8 mouse cellular contexts compared by ENCODE assay signal in genomic region chr1:86430056-86430455, GRCm38 (mm10). TPM values are rescaled to one million over a fixed set of nuclear protein-coding genes. Genes with fewer than 3 reads are reported as not detected.
DNase-seq lines count a peak whose midpoint lies in the region; ATAC-seq and TF ChIP-seq lines count a peak whose summit lies in the region.

No protein-coding gene starts in this region.

- no peaks in the 10 kb centered on the region for H3K36me3 ChIP-seq in intestine, postnatal 0 days (ENCODE audit: control insufficient read depth, insufficient read depth)
- no peaks in the 10 kb centered on the region for H3K36me3 ChIP-seq in intestine, embryonic 15.5 days

- no peak overlapping the region for H3K9ac ChIP-seq in intestine, postnatal 0 days (ENCODE audit: low read depth, low read length)
- H3K9ac ChIP-seq in intestine, embryonic 15.5 days: no peak overlapping the region

- TF ChIP-seq CTCF in intestine, postnatal 0 days (IDR thresholded peaks at IDR 0.05; ENCODE audit: low read depth): peak; percentile 95

- 40% methylated on average over 2 of the region's 2 CpGs for WGBS in intestine, postnatal 0 days
- WGBS in intestine, embryonic 15.5 days: 43% methylated on average over 2 of the region's 2 CpGs

- peak; percentile 97 for DNase-seq in R1 (ENCODE audit: low read depth, low spot score)
- peak; percentile 77 to 85 for DNase-seq in cerebellum, postnatal 25 days
- peak; percentile 80 to 82 for DNase-seq in left cerebral cortex, adult 18-20 months (ENCODE audit: low spot score in 2 of 2)
- DNase-seq in monocyte, adult 2 months (ENCODE audit: low read depth in 1 of 2, low spot score in 2 of 2): peak; percentile 75 to 77
- peak; percentile 64 for DNase-seq in telencephalon, adult 2 months (ENCODE audit: low read depth, low spot score)

- ATAC-seq in intestine, postnatal 0 days: no peak
- no peak for ATAC-seq in intestine, embryonic 15.5 days
- peak; percentile 63 for ATAC-seq in granulocyte monocyte progenitor cell, adult 5-6 weeks (replicated peaks; ENCODE audit: poor library complexity, severe bottlenecking)

- H3K4me2 ChIP-seq in intestine, postnatal 0 days (replicated peaks; ENCODE audit: low read depth): no peak overlapping the region
- no peak overlapping the region for H3K4me2 ChIP-seq in intestine, embryonic 15.5 days (replicated peaks)

- H3K27me3 ChIP-seq in intestine, postnatal 0 days (replicated peaks; ENCODE audit: control insufficient read depth, insufficient read depth, low read length): no peaks in the 10 kb centered on the region
- H3K27me3 ChIP-seq in intestine, embryonic 15.5 days (replicated peaks): no peaks in the 10 kb centered on the region

- 0 out of 2 replicates have a peak, but pooled peaks cover 3% of the 10 kb centered on the region for H3K4me1 ChIP-seq in intestine, postnatal 0 days (replicated peaks; ENCODE audit: control insufficient read depth, insufficient read depth, low read length)
- H3K4me1 ChIP-seq in intestine, embryonic 15.5 days (replicated peaks): peaks cover 15% of the 10 kb centered on the region

- H3K9me3 ChIP-seq in intestine, postnatal 0 days (ENCODE audit: control insufficient read depth): no peaks in the 10 kb centered on the region
- H3K9me3 ChIP-seq in intestine, embryonic 15.5 days: no peaks in the 10 kb centered on the region

- no peak overlapping the region for H3K27ac ChIP-seq in intestine, postnatal 0 days (ENCODE audit: low read depth, low read length)
- H3K27ac ChIP-seq in intestine, embryonic 15.5 days: no peak overlapping the region

- no peak overlapping the region for H3K4me3 ChIP-seq in intestine, postnatal 0 days (ENCODE audit: low read depth, low read length)
- H3K4me3 ChIP-seq in intestine, embryonic 15.5 days (replicated peaks): no peak overlapping the region

RNA-seq across cellular contexts. Expression of gene Tex44, which starts 3.9 kb away (rescaled TPM):
- not detected in 2 replicates for polyA plus RNA-seq in intestine, postnatal 0 days (2015; fragmentation: Nextera tagmentation; extraction: Ambion mirVana)
- not detected in 2 replicates for polyA plus RNA-seq in intestine, embryonic 15.5 days (2015; fragmentation: Nextera tagmentation; extraction: Ambion mirVana)
- not detected in 2 replicates for total RNA-seq in granulocyte monocyte progenitor cell, adult 5-6 weeks (2014; fragmentation: Nextera tagmentation)
- total RNA-seq in granulocyte monocyte progenitor cell, adult 5-6 weeks (2017): not detected in 2 replicates
- not detected for total RNA-seq in left cerebral cortex, adult 18-20 months (2021)

RNA-seq across cellular contexts. Expression of gene Nmur1, which starts 4.0 kb away (rescaled TPM):
- 4.3 and 4.5 TPM in 2 replicates for polyA plus RNA-seq in intestine, postnatal 0 days (2015; fragmentation: Nextera tagmentation; extraction: Ambion mirVana)
- 0.27 and 0.36 TPM in 2 replicates for polyA plus RNA-seq in intestine, embryonic 15.5 days (2015; fragmentation: Nextera tagmentation; extraction: Ambion mirVana)
- not detected in 2 replicates for total RNA-seq in granulocyte monocyte progenitor cell, adult 5-6 weeks (2014; fragmentation: Nextera tagmentation)
- total RNA-seq in granulocyte monocyte progenitor cell, adult 5-6 weeks (2017): not detected in 2 replicates
- not detected for total RNA-seq in left cerebral cortex, adult 18-20 months (2021)
